Mouse (Mus musculus) embryonic fibroblast, embryonic 13.5 days (primary cell): ENCODE data around the gene Gadd45gip1. TPM values are rescaled to one million over a fixed set of nuclear protein-coding genes. Genes with fewer than 3 reads are reported as not detected.

Experiments used
- H3K27ac ChIP-seq: 2 replicates; pipeline ENCODE4 v1.5.1; 2012; ENCODE audit warnings: low read length, control low read depth, inconsistent platforms; ENCODE audit not compliant: insufficient read depth
- H3K4me1 ChIP-seq: 2 replicates; pipeline ENCODE4 v1.6.1; 2011; ENCODE audit warnings: low read length; ENCODE audit not compliant: control insufficient read depth, insufficient read depth
- H3K4me3 ChIP-seq: 2 replicates; pipeline ENCODE4 v1.5.1; 2011; ENCODE audit warnings: mild to moderate bottlenecking, control low read depth, low read length; ENCODE audit not compliant: insufficient read depth
- CTCF ChIP-seq: IDR thresholded peaks from 2 replicates; pipeline ENCODE4 v1.5.1; 2011; ENCODE audit warnings: mild to moderate bottlenecking, control low read depth, low read length, moderate library complexity, borderline replicate concordance; ENCODE audit not compliant: insufficient read depth
- POLR2A ChIP-seq: IDR thresholded peaks from 2 replicates; pipeline ENCODE4 v1.6.1; 2011; ENCODE audit warnings: low read depth, mild to moderate bottlenecking, control low read depth, low read length, moderate library complexity
- polyA plus RNA-seq: library from polyadenylated mRNA; stranded (reverse); fragments of >200 nt; gene quantifications from 2 replicates; pipeline ENCODE4 v1.2.4, GENCODE M21; 2011; ENCODE audit warnings: low read depth; ENCODE audit not compliant: missing spikeins, insufficient read length

The Gadd45gip1 gene
- polyA plus RNA-seq, 1 experiment: 12.6 TPM

DNA sequence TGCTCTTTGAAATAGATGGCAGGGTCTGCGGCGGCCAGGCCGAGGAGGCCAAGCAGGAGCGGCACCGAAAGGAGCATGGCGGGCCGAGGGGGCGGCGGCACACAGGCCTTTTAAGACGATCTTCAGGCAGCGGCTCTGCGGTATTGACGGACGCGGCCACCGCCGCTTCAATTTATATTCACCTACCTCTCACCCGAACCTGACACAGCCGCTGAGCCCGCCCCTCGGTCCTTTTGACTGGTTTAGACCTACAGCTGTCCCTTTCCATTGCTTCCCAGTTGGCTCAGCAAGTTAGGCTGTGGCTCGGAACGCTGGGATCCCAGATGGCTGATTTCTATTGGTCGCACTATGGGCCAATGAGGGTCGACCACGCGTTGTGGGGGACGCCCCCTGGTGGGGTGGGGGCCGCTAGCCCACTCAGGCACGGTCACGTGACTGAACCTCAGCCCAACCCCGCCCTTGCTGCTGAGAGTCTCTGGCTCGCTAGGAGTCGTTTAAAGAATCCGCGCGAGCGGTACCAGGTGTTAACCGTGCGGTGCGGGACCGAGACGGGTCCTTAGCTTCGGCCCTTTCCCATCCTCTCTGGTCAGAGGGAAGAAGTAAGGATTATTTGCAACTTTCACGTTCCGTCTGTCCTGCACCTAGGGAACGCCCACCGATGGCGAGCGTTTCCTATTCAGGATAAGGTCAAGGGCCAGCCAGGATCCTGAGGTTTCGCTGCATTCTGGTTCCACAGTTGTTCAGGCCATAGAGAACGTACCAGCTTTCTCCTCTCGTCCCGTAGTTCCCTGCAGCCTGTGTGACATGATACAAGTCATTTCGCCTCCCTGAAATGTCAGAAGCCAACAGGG lies 15.6 kb downstream of the Gadd45gip1 start, which contains the start of gene Calr:
Calr (minus strand) TSS at position 213 of the 851 bp plus-strand sequence.
- H3K4me3 ChIP-seq: peak within 1 kb of the TSS; percentile 85
- TF ChIP-seq CTCF (no peak), POLR2A (peak; percentile 99)
- peaks cover 6% of the 10 kb centered on the region for H3K4me1 ChIP-seq
- peak within 1 kb of the TSS; percentile 23 for H3K27ac ChIP-seq

GRCm38 (mm10) chr8:84847684-84848435 lies 16.5 kb downstream of the Gadd45gip1 start:
- Histone ChIP-seq H3K4me1 (peaks cover 6% of the 10 kb centered on the region), H3K4me3 (peak overlapping the region; percentile 52; the same call in 1 of the 2 replicates), H3K27ac (peak overlapping the region; percentile 15; the same call in 1 of the 2 replicates)
- TF ChIP-seq POLR2A (no peak), CTCF (no peak)

DNA sequence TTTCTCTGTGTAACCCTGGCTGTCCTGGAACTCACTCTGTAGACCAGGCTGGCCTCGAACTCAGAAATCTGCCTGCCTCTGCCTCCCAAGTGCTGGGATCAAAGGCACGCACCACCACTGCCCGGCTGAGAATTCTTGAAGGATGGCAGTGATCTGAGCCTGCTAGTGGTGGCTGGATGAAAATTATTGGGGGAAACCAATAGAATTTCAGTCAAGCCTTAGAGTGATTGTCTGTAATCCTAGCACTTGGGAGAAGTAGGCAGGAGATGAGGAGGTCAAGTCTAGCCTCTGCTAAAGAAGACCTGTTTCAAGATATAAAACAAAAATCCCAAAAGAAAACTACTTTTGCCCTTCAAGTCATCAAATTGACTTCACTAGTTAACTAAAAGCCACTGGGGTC lies 25.1 kb downstream of the Gadd45gip1 start:
- no peak overlapping the region for H3K27ac ChIP-seq
- no peak for TF ChIP-seq CTCF
- H3K4me3 ChIP-seq: no peak overlapping the region

DNA sequence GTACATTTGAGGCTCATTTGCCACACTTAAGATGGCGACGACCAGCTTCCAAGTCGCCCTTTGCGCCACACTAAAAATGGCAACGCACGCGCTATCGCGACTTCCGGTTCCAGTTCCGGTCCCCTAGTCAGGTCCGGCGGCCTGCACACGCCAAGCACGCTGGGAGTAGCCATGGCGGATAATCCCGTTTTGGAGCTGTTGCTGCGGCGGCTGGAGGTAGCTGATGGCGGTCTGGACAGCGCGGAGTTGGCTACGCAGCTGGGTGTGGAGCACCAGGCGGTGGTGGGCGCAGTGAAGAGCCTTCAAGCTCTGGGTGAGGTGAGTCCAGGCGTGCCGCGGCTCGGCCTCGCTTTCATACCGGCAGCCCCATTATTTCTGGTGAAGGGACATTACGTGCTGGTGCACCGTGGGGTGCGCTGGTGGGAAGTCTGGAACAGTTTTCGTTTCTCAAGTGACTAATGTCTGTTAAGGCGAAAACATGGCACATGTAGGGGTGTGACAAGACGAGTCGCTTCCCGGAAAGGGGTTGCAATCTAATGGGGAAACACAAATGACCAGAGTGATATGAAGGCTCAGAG lies 25.6 kb downstream of the Gadd45gip1 start, which contains the start of gene Farsa:
Farsa (plus strand) TSS at position 126 of the 578 bp plus-strand sequence.
- H3K4me3 ChIP-seq: peak within 1 kb of the TSS; percentile 90
- H3K4me1 ChIP-seq: peaks cover 7% of the 10 kb centered on the region; the same call in 1 of the 2 replicates
- peak; percentile 99 for TF ChIP-seq POLR2A
- no peak for TF ChIP-seq CTCF
- H3K27ac ChIP-seq: peak within 1 kb of the TSS; percentile 11; the same call in 1 of the 2 replicates

More for the DNA sequence above, 25.1 kb downstream of the Gadd45gip1 start:
- H3K4me1 ChIP-seq: peaks cover 7% of the 10 kb centered on the region; the same call in 1 of the 2 replicates

DNA sequence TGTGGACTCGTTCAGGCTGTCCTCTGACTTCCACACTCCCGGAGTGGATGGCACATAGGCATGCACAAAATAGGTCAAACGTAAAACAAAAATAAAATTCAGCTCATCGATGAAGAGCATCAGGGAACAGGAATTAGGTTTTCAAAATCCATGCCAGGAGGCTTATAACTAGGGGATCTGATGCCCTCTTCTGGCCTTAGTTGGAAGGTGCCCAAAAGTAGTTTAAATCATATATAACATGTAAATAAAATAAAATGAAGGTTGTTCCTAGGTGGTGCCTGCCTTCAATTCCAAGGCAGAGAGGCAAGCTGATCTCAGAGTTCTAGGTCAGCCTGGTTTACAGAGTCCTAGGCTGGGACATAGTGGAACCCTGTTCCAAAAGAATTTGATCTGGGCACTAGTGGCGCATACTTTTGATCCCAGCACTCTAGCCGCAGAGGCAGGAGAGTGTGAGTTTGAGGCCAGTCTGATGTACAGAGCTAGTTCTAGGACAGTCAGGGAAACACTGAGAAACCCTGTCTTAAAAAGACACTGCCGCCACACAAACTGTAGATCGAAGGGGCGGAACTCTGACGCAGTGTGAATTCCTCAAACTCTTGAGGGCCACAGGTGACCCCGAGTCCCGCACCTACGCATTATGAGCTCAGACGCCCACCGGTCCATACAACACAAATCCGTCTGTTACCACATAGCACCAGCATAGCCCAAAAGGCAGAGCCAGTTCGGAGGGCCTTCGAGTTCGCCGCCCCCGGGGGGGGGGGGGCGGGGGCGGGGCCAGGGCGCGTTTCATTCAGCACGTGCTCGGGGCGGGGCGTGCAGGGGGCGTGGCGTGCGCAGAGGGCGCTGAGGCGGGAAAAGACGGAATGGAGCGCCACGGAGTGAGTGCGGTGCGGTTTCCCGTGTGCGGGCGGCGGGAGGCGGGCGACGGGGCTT lies 40.3 kb downstream of the Gadd45gip1 start, which contains the start of gene Syce2:
Syce2 (plus strand) TSS at position 736 of the 933 bp plus-strand sequence.
- TF ChIP-seq POLR2A (peak; percentile 36; the same call in 1 of the 2 replicates), CTCF (no peak)
- 0 out of 2 replicates have a peak within 1 kb of the TSS, but pooled peaks have one; percentile 7 for H3K4me3 ChIP-seq
- H3K4me1 ChIP-seq: no peaks in the 10 kb centered on the region
- no peak within 1 kb of the TSS for H3K27ac ChIP-seq

GRCm38 (mm10) chr8:84872309-84872965 lies 41.1 kb downstream of the Gadd45gip1 start:
- no peaks in the 10 kb centered on the region for H3K4me1 ChIP-seq
- TF ChIP-seq CTCF: no peak
- no peak for TF ChIP-seq POLR2A
- H3K4me3 ChIP-seq: 0 out of 2 replicates have a peak overlapping the region, but pooled peaks have one; percentile 7
- no peak overlapping the region for H3K27ac ChIP-seq

- TF ChIP-seq CTCF (no peak), POLR2A (no peak)
These were observed 41.7 kb downstream of the Gadd45gip1 start for GRCm38 (mm10) chr8:84873016-84873415.

DNA sequence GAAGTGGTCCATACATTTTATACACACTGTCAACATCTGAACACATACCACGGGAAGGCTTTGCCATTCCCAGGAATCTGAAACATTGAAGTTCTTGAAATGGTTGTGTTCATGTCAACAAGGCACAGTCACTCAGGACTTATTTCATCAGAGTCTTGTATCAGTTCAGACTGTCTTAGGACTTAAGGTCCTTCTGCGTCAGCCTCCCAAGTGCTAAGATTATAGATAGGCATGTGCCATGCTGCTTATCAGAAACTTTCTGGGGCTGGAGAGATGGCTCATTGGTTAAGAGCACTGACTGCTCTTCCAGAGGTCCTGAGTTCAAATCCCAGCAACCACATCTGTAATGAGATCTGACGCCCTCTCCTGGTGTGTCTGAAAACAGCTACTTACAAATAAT lies 43.0 kb downstream of the Gadd45gip1 start:
- Histone ChIP-seq H3K27ac (no peak overlapping the region), H3K4me3 (no peak overlapping the region), H3K4me1 (no peaks in the 10 kb centered on the region)
- TF ChIP-seq CTCF (no peak), POLR2A (no peak)

More at GRCm38 (mm10) chr8:84873016-84873415, 41.7 kb downstream of the Gadd45gip1 start:
- no peak overlapping the region for H3K4me3 ChIP-seq
- no peaks in the 10 kb centered on the region for H3K4me1 ChIP-seq
- no peak overlapping the region for H3K27ac ChIP-seq
